Mouse (Mus musculus): ENCODE results near the gene Cyp4v3. TPM values are rescaled to one million over a fixed set of nuclear protein-coding genes. Genes with fewer than 3 reads are reported as not detected.

Gene Cyp4v3
- polyA plus RNA-seq, 1 experiment, result 0.54 TPM

GRCm38 (mm10) chr8:45258421-45258820 lies 74.6 kb downstream of the Cyp4v3 start:
- no peak overlapping the region for H3K4me3 ChIP-seq (replicated peaks)
- no peaks in the 10 kb centered on the region for H3K4me1 ChIP-seq
- H3K9me3 ChIP-seq, result peaks cover 12% of the 10 kb centered on the region
- H3K27me3 ChIP-seq (replicated peaks), result no peaks in the 10 kb centered on the region
- no peaks in the 10 kb centered on the region for H3K36me3 ChIP-seq (replicated peaks; ENCODE audit: low read length)
- TF ChIP-seq GATA1 (IDR thresholded peaks at IDR 0.05; ENCODE audit: borderline replicate concordance, low read length), result no peak
- no peak for TF ChIP-seq FLI1 (IDR thresholded peaks at IDR 0.05; ENCODE audit: low read length)

- no peak overlapping the region for H3K4me3 ChIP-seq (replicated peaks)
- TF ChIP-seq FLI1 (IDR thresholded peaks at IDR 0.05; ENCODE audit: low read length) (no peak), GATA1 (IDR thresholded peaks at IDR 0.05; ENCODE audit: borderline replicate concordance, low read length) (no peak)
- no peaks in the 10 kb centered on the region for H3K36me3 ChIP-seq (replicated peaks; ENCODE audit: low read length)
- H3K9me3 ChIP-seq, result peaks cover 11% of the 10 kb centered on the region; the same call in 1 of the 2 replicates
- no peaks in the 10 kb centered on the region for H3K4me1 ChIP-seq
- H3K27me3 ChIP-seq (replicated peaks), result no peaks in the 10 kb centered on the region
Observed at GRCm38 (mm10) chr8:45255040-45255439, 78.0 kb downstream of the Cyp4v3 start.

Other genes with a start within 250 kb of the Cyp4v3 start
- gene F11, start 71.2 kb downstream of the Cyp4v3 start, polyA plus RNA-seq (2012; ENCODE audit: insufficient read depth, low replicate concordance), result not detected in 2 replicates
- gene Klkb1, start 38.4 kb downstream of the Cyp4v3 start, polyA plus RNA-seq (2012; ENCODE audit: insufficient read depth, low replicate concordance), result not detected in 2 replicates
- not detected in 2 replicates for gene Gm45753, start 24.8 kb downstream of the Cyp4v3 start, polyA plus RNA-seq (2012; ENCODE audit: insufficient read depth, low replicate concordance)
- not detected in 2 replicates for gene Fam149a, start 49.1 kb upstream of the Cyp4v3 start, polyA plus RNA-seq (2012; ENCODE audit: insufficient read depth, low replicate concordance)
- gene Tlr3, start 77.9 kb upstream of the Cyp4v3 start, polyA plus RNA-seq (2012; ENCODE audit: insufficient read depth, low replicate concordance), result not detected in 2 replicates
- gene Sorbs2, start 174.6 kb upstream of the Cyp4v3 start, polyA plus RNA-seq (2012; ENCODE audit: insufficient read depth, low replicate concordance), result 2.2 TPM in 1 of 2 replicates, not detected in the other